Mouse (Mus musculus): ENCODE results near the gene Car5a. TPM values are rescaled to one million over a fixed set of nuclear protein-coding genes. Genes with fewer than 3 reads are reported as not detected.

Car5a gene
- polyA plus RNA-seq, 1 experiment from 2014 or later: not detected

GRCm38 (mm10) chr8:121897205-121897604 lies 47.5 kb downstream of the Car5a start:
- no peak overlapping the region for H3K4me3 ChIP-seq (replicated peaks; ENCODE audit: low read length)
- no peaks in the 10 kb centered on the region for H3K27me3 ChIP-seq (ENCODE audit: control insufficient read depth, insufficient read depth, low read length)
- 0 out of 2 replicates have a peak overlapping the region, but pooled peaks have one; percentile 40 for H3K9ac ChIP-seq
- no peaks in the 10 kb centered on the region for H3K9me3 ChIP-seq (ENCODE audit: control insufficient read depth, low read length)
- peaks cover 11% of the 10 kb centered on the region; the same call in 1 of the 2 replicates for H3K36me3 ChIP-seq (replicated peaks; ENCODE audit: control insufficient read depth, insufficient read depth)
- H3K27ac ChIP-seq: no peak overlapping the region
- DNase-seq (ENCODE audit: low spot score) (no peak), ATAC-seq (ENCODE audit: low FRiP score) (no peak)
- 89% methylated on average over 9 of the region's 9 CpGs for WGBS
- peaks cover 39% of the 10 kb centered on the region for H3K4me1 ChIP-seq (replicated peaks; ENCODE audit: control insufficient read depth, insufficient read depth, low read length)
- H3K4me2 ChIP-seq (replicated peaks): no peak overlapping the region

GRCm38 (mm10) chr8:121896476-121897145 lies 48.1 kb downstream of the Car5a start:
- H3K27me3 ChIP-seq (ENCODE audit: control insufficient read depth, insufficient read depth, low read length): no peaks in the 10 kb centered on the region
- H3K27ac ChIP-seq: no peak overlapping the region
- ATAC-seq (ENCODE audit: low FRiP score) (no peak), DNase-seq (ENCODE audit: low spot score) (no peak)
- H3K36me3 ChIP-seq (replicated peaks; ENCODE audit: control insufficient read depth, insufficient read depth): peaks cover 11% of the 10 kb centered on the region; the same call in 1 of the 2 replicates
- 20% methylated on average over 12 of the region's 12 CpGs for WGBS
- H3K4me1 ChIP-seq (replicated peaks; ENCODE audit: control insufficient read depth, insufficient read depth, low read length): peaks cover 39% of the 10 kb centered on the region
- H3K4me2 ChIP-seq (replicated peaks): no peak overlapping the region
- H3K9ac ChIP-seq: peak overlapping the region; percentile 40; the same call in 1 of the 2 replicates
- no peak overlapping the region for H3K4me3 ChIP-seq (replicated peaks; ENCODE audit: low read length)
- no peaks in the 10 kb centered on the region for H3K9me3 ChIP-seq (ENCODE audit: control insufficient read depth, low read length)

- H3K4me2 ChIP-seq (replicated peaks): no peak overlapping the region
- 0 out of 2 replicates have a peak overlapping the region, but pooled peaks have one; percentile 20 for H3K9ac ChIP-seq
- DNase-seq (ENCODE audit: low spot score): no peak
- H3K36me3 ChIP-seq (replicated peaks; ENCODE audit: control insufficient read depth, insufficient read depth): peaks cover 11% of the 10 kb centered on the region; the same call in 1 of the 2 replicates
- no peak overlapping the region for H3K4me3 ChIP-seq (replicated peaks; ENCODE audit: low read length)
- no peak overlapping the region for H3K27ac ChIP-seq
- no peaks in the 10 kb centered on the region for H3K27me3 ChIP-seq (ENCODE audit: control insufficient read depth, insufficient read depth, low read length)
- peaks cover 39% of the 10 kb centered on the region for H3K4me1 ChIP-seq (replicated peaks; ENCODE audit: control insufficient read depth, insufficient read depth, low read length)
- no peak for ATAC-seq (ENCODE audit: low FRiP score)
- 62% methylated on average over 7 of the region's 7 CpGs for WGBS
- H3K9me3 ChIP-seq (ENCODE audit: control insufficient read depth, low read length): no peaks in the 10 kb centered on the region
Measured at GRCm38 (mm10) chr8:121895910-121896309, 48.8 kb downstream of the Car5a start.

GRCm38 (mm10) chr8:121892875-121893274 lies 51.8 kb downstream of the Car5a start:
- 83% methylated on average over 5 of the region's 5 CpGs for WGBS
- no peak overlapping the region for H3K27ac ChIP-seq
- H3K4me2 ChIP-seq (replicated peaks): no peak overlapping the region
- peaks cover 15% of the 10 kb centered on the region for H3K36me3 ChIP-seq (replicated peaks; ENCODE audit: control insufficient read depth, insufficient read depth)
- H3K27me3 ChIP-seq (ENCODE audit: control insufficient read depth, insufficient read depth, low read length): no peaks in the 10 kb centered on the region
- H3K9ac ChIP-seq: no peak overlapping the region
- H3K9me3 ChIP-seq (ENCODE audit: control insufficient read depth, low read length): no peaks in the 10 kb centered on the region
- ATAC-seq (ENCODE audit: low FRiP score) (no peak), DNase-seq (ENCODE audit: low spot score) (no peak)
- no peak overlapping the region for H3K4me3 ChIP-seq (replicated peaks; ENCODE audit: low read length)
- H3K4me1 ChIP-seq (replicated peaks; ENCODE audit: control insufficient read depth, insufficient read depth, low read length): peaks cover 26% of the 10 kb centered on the region

- Histone ChIP-seq H3K4me2 (replicated peaks) (no peak overlapping the region), H3K36me3 (replicated peaks; ENCODE audit: control insufficient read depth, insufficient read depth) (peaks cover 35% of the 10 kb centered on the region), H3K4me3 (replicated peaks; ENCODE audit: low read length) (no peak overlapping the region), H3K9ac (no peak overlapping the region), H3K27ac (no peak overlapping the region), H3K27me3 (ENCODE audit: control insufficient read depth, insufficient read depth, low read length) (no peaks in the 10 kb centered on the region), H3K9me3 (ENCODE audit: control insufficient read depth, low read length) (no peaks in the 10 kb centered on the region), H3K4me1 (replicated peaks; ENCODE audit: control insufficient read depth, insufficient read depth, low read length) (no peaks in the 10 kb centered on the region)
- ATAC-seq (ENCODE audit: low FRiP score) (no peak), DNase-seq (ENCODE audit: low spot score) (no peak)
- WGBS: 86% methylated on average over 15 of the region's 15 CpGs
Measured at GRCm38 (mm10) chr8:121889810-121890785, 54.6 kb downstream of the Car5a start.

GRCm38 (mm10) chr8:121889317-121889716 lies 55.4 kb downstream of the Car5a start:
- H3K4me3 ChIP-seq (replicated peaks; ENCODE audit: low read length): no peak overlapping the region
- H3K36me3 ChIP-seq (replicated peaks; ENCODE audit: control insufficient read depth, insufficient read depth): peaks cover 40% of the 10 kb centered on the region
- ATAC-seq (ENCODE audit: low FRiP score) (no peak), DNase-seq (ENCODE audit: low spot score) (no peak)
- H3K9ac ChIP-seq: no peak overlapping the region
- H3K9me3 ChIP-seq (ENCODE audit: control insufficient read depth, low read length): no peaks in the 10 kb centered on the region
- H3K27me3 ChIP-seq (ENCODE audit: control insufficient read depth, insufficient read depth, low read length): no peaks in the 10 kb centered on the region
- no peak overlapping the region for H3K4me2 ChIP-seq (replicated peaks)
- 100% methylated on average over 1 of the region's 1 CpGs for WGBS
- no peak overlapping the region for H3K27ac ChIP-seq
- no peaks in the 10 kb centered on the region for H3K4me1 ChIP-seq (replicated peaks; ENCODE audit: control insufficient read depth, insufficient read depth, low read length)

- Histone ChIP-seq H3K9me3 (ENCODE audit: control insufficient read depth, low read length) (no peaks in the 10 kb centered on the region), H3K4me2 (replicated peaks) (no peak overlapping the region), H3K36me3 (replicated peaks; ENCODE audit: control insufficient read depth, insufficient read depth) (peaks cover 46% of the 10 kb centered on the region), H3K4me3 (replicated peaks; ENCODE audit: low read length) (no peak overlapping the region), H3K4me1 (replicated peaks; ENCODE audit: control insufficient read depth, insufficient read depth, low read length) (no peaks in the 10 kb centered on the region), H3K9ac (no peak overlapping the region), H3K27ac (no peak overlapping the region), H3K27me3 (ENCODE audit: control insufficient read depth, insufficient read depth, low read length) (no peaks in the 10 kb centered on the region)
- WGBS: 81% methylated on average over 1 of the region's 1 CpGs
- ATAC-seq (ENCODE audit: low FRiP score) (no peak), DNase-seq (ENCODE audit: low spot score) (no peak)
Measured at GRCm38 (mm10) chr8:121887547-121887946, 57.2 kb downstream of the Car5a start.

- Histone ChIP-seq H3K27ac (no peak overlapping the region), H3K4me2 (replicated peaks) (no peak overlapping the region), H3K9me3 (ENCODE audit: control insufficient read depth, low read length) (no peaks in the 10 kb centered on the region), H3K27me3 (ENCODE audit: control insufficient read depth, insufficient read depth, low read length) (no peaks in the 10 kb centered on the region), H3K4me1 (replicated peaks; ENCODE audit: control insufficient read depth, insufficient read depth, low read length) (no peaks in the 10 kb centered on the region), H3K9ac (no peak overlapping the region), H3K4me3 (replicated peaks; ENCODE audit: low read length) (no peak overlapping the region), H3K36me3 (replicated peaks; ENCODE audit: control insufficient read depth, insufficient read depth) (peaks cover 46% of the 10 kb centered on the region)
- DNase-seq (ENCODE audit: low spot score): no peak
- no peak for ATAC-seq (ENCODE audit: low FRiP score)
- 70% methylated on average over 6 of the region's 6 CpGs for WGBS
Measured at GRCm38 (mm10) chr8:121885433-121885832, 59.3 kb downstream of the Car5a start.

- H3K9ac ChIP-seq: no peak overlapping the region
- H3K9me3 ChIP-seq (ENCODE audit: control insufficient read depth, low read length): no peaks in the 10 kb centered on the region
- H3K36me3 ChIP-seq (replicated peaks; ENCODE audit: control insufficient read depth, insufficient read depth): peaks cover 46% of the 10 kb centered on the region
- no peak overlapping the region for H3K4me2 ChIP-seq (replicated peaks)
- DNase-seq (ENCODE audit: low spot score) (no peak), ATAC-seq (ENCODE audit: low FRiP score) (no peak)
- WGBS: 93% methylated on average over 9 of the region's 9 CpGs
- H3K27me3 ChIP-seq (ENCODE audit: control insufficient read depth, insufficient read depth, low read length): no peaks in the 10 kb centered on the region
- no peak overlapping the region for H3K27ac ChIP-seq
- no peaks in the 10 kb centered on the region for H3K4me1 ChIP-seq (replicated peaks; ENCODE audit: control insufficient read depth, insufficient read depth, low read length)
- H3K4me3 ChIP-seq (replicated peaks; ENCODE audit: low read length): no peak overlapping the region
Measured at GRCm38 (mm10) chr8:121885001-121885400, 59.7 kb downstream of the Car5a start.
